Mouse (Mus musculus) liver, embryonic 14.5 days (tissue): ENCODE results near the gene Ppcs. TPM values are rescaled to one million over a fixed set of nuclear protein-coding genes. Genes with fewer than 3 reads are reported as not detected.

Source experiments
- ATAC-seq: fragments of 200-750 bp; cut with Nextera tagmentation; 2 replicates; pipeline ENCODE4 v1.8.0; 2017; ENCODE audit warnings: moderate number of reproducible peaks, mild to moderate bottlenecking, moderate library complexity; ENCODE audit not compliant: insufficient read depth
- DNase-seq, 3 experiments: peaks; one replicate each; pipeline ENCODE4 v3.0.0-alpha.2; 2012 to 2013; ENCODE audit warnings: low read depth in 3 of 3, low spot score in 3 of 3
- H3K27ac ChIP-seq: fragments of 300-500 bp; sonication (generic); 2 replicates; pipeline ENCODE4 v1.5.1; 2014; ENCODE audit warnings: moderate library complexity, mild to moderate bottlenecking, control low read depth, inconsistent platforms
- H3K27me3 ChIP-seq: fragments of 300-500 bp; sonication (generic); 2 replicates; pipeline ENCODE4 v1.6.1; 2014; ENCODE audit warnings: mild to moderate bottlenecking, low read length, moderate library complexity; ENCODE audit not compliant: control insufficient read depth, insufficient read depth
- H3K36me3 ChIP-seq: fragments of 300-500 bp; sonication (generic); replicated peaks from 2 replicates; pipeline ENCODE4 v1.6.1; 2014; ENCODE audit warnings: low read depth; ENCODE audit not compliant: control insufficient read depth, insufficient read depth
- H3K4me1 ChIP-seq, 2 experiments: fragments of 200-500 bp in 1 of 2; fragments of 300-500 bp in 1 of 2; sonication (generic) in 1 of 2; replicated peaks; 2 replicates each; pipeline ENCODE4 v1.6.1; 2012 to 2014; ENCODE audit warnings: antibody characterized with exemption in 1 of 2, inconsistent platforms in 1 of 2, low read length in 1 of 2; ENCODE audit not compliant: control insufficient read depth in 2 of 2, insufficient read depth in 2 of 2
- H3K4me2 ChIP-seq: fragments of 300-500 bp; sonication (generic); 2 replicates; pipeline ENCODE4 v1.6.1; 2014; ENCODE audit warnings: low read depth, mild to moderate bottlenecking, control low read depth, moderate library complexity
- H3K4me3 ChIP-seq, 2 experiments: fragments of 200-500 bp in 1 of 2; fragments of 300-500 bp in 1 of 2; sonication (generic) in 1 of 2; 2 replicates each; pipeline ENCODE4 v1.5.1; 2012 to 2014; ENCODE audit warnings: low read depth in 2 of 2, low read length in 2 of 2, mild to moderate bottlenecking in 2 of 2, control low read depth in 1 of 2, inconsistent platforms in 1 of 2, moderate library complexity in 1 of 2; ENCODE audit not compliant: insufficient read depth in 1 of 2
- H3K9ac ChIP-seq: fragments of 300-500 bp; sonication (generic); replicated peaks from 2 replicates; pipeline ENCODE4 v1.6.1; 2014; ENCODE audit warnings: mild to moderate bottlenecking, control low read depth, moderate library complexity
- H3K9me3 ChIP-seq: fragments of 300-500 bp; sonication (generic); 2 replicates; pipeline ENCODE4 v1.6.1; 2016; ENCODE audit warnings: low read length, mixed read lengths; ENCODE audit not compliant: control insufficient read depth
- CTCF ChIP-seq: IDR thresholded peaks from 2 replicates; pipeline ENCODE4 v1.5.1; 2016; ENCODE audit warnings: antibody characterized with exemption, low read depth, control low read depth
- EP300 ChIP-seq: IDR thresholded peaks from 2 replicates; pipeline ENCODE4 v1.6.1; 2016; ENCODE audit warnings: antibody characterized with exemption, low read depth
- WGBS: fragments of 180-500 bp; shearing (Covaris S2); extraction: QIAGEN DNeasy Blood & Tissue Kit; methylation state at CpG from one replicate; pipeline ENCODE4 v1.1.7; 2014; ENCODE audit not compliant: insufficient replicate concordance; 5-methylcytosine and 5-hydroxymethylcytosine counted together
- polyA plus RNA-seq, 2 experiments: library from polyadenylated mRNA; depleted of rRNA in 1 of 2; stranded (reverse) in 1 of 2; unstranded in 1 of 2; fragments of >200 nt; fragmentation: Nextera tagmentation in 1 of 2; extraction: Ambion mirVana in 1 of 2; gene quantifications; 2 replicates each; pipeline versions ENCODE4 v1.2.1 to v1.2.3; 2012 to 2014

The Ppcs gene
- polyA plus RNA-seq, 2 experiments, result 6.5 to 15.5 TPM

GRCm38 (mm10) chr4:119453128-119453527, 30.9 kb upstream of the Ppcs start:
- Histone ChIP-seq H3K4me3 (no peak overlapping the region), H3K9me3 (no peaks in the 10 kb centered on the region), H3K27ac (no peak overlapping the region), H3K9ac (no peak overlapping the region), H3K27me3 (no peaks in the 10 kb centered on the region), H3K4me2 (no peak overlapping the region), H3K36me3 (no peaks in the 10 kb centered on the region), H3K4me1 (no peaks in the 10 kb centered on the region)
- 58% methylated on average over 5 of the region's 5 CpGs for WGBS
- TF ChIP-seq CTCF (no peak), EP300 (no peak)
- no peak for DNase-seq
- ATAC-seq, result no peak

- DNase-seq (no peak), ATAC-seq (no peak)
- Histone ChIP-seq H3K9me3 (no peaks in the 10 kb centered on the region), H3K27ac (no peak overlapping the region), H3K9ac (no peak overlapping the region), H3K27me3 (no peaks in the 10 kb centered on the region), H3K4me1 (no peaks in the 10 kb centered on the region), H3K4me2 (no peak overlapping the region), H3K36me3 (no peaks in the 10 kb centered on the region), H3K4me3 (no peak overlapping the region)
- WGBS, result 58% methylated on average over 7 of the region's 7 CpGs
- TF ChIP-seq CTCF (no peak), EP300 (no peak)
Observed at GRCm38 (mm10) chr4:119450436-119450835, 28.2 kb upstream of the Ppcs start.

- no peaks in the 10 kb centered on the region for H3K36me3 ChIP-seq
- H3K4me1 ChIP-seq, result no peaks in the 10 kb centered on the region
- no peaks in the 10 kb centered on the region for H3K27me3 ChIP-seq
- H3K27ac ChIP-seq, result no peak overlapping the region
- TF ChIP-seq EP300 (no peak), CTCF (no peak)
- DNase-seq (no peak), ATAC-seq (no peak)
- H3K4me2 ChIP-seq, result no peak overlapping the region
- 47% methylated on average over 3 of the region's 3 CpGs for WGBS
- no peak overlapping the region for H3K4me3 ChIP-seq
- no peaks in the 10 kb centered on the region for H3K9me3 ChIP-seq
- no peak overlapping the region for H3K9ac ChIP-seq
Observed at GRCm38 (mm10) chr4:119447786-119448185, 25.6 kb upstream of the Ppcs start.

- Histone ChIP-seq H3K27ac (no peak overlapping the region), H3K4me3 (no peak overlapping the region), H3K36me3 (no peaks in the 10 kb centered on the region), H3K9me3 (no peaks in the 10 kb centered on the region), H3K27me3 (no peaks in the 10 kb centered on the region), H3K4me2 (no peak overlapping the region), H3K9ac (no peak overlapping the region), H3K4me1 (no peaks in the 10 kb centered on the region; a peak in 1 of 4 replicates)
- ATAC-seq (no peak), DNase-seq (no peak)
- TF ChIP-seq CTCF (no peak), EP300 (no peak)
- WGBS, result 68% methylated on average over 6 of the region's 6 CpGs
Observed at GRCm38 (mm10) chr4:119447261-119447660, 25.0 kb upstream of the Ppcs start.

GRCm38 (mm10) chr4:119442539-119442938, 20.3 kb upstream of the Ppcs start:
- Histone ChIP-seq H3K4me2 (no peak overlapping the region), H3K4me1 (no peaks in the 10 kb centered on the region; a peak in 1 of 4 replicates), H3K9me3 (no peaks in the 10 kb centered on the region), H3K4me3 (no peak overlapping the region), H3K36me3 (no peaks in the 10 kb centered on the region), H3K9ac (no peak overlapping the region), H3K27ac (no peak overlapping the region), H3K27me3 (no peaks in the 10 kb centered on the region)
- no peak for DNase-seq
- TF ChIP-seq EP300 (no peak), CTCF (no peak)
- WGBS, result 57% methylated on average over 6 of the region's 6 CpGs
- ATAC-seq, result no peak
